Mouse (Mus musculus) urinary bladder, postnatal 25 days (tissue): ENCODE results near the gene Stx2.

Experiments used
- DNase-seq: peaks from one replicate; pipeline ENCODE4 v3.0.0; 2022; ENCODE audit warnings: low spot score

The Stx2 gene

DNA sequence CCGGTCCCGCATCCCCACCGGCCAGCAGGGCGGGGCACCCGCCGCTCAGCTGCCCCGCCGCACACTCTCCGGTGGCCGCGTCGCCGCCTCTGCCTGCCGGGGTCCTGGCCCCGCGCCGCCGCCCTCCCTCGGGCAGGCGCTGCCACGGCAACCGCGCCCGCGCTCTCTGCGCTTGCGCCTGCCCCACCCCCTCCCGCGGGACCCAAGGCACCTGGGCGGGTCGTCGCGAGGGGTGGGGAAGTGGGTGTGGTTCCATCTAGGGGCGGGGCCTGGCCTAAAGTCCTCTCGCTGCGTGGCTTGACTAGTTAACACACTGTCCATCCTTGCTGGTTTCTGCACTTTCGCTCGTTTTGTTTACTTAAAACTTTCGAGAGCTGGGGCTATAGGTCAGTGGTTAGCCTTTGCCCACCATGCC lies at the start of gene Stx2:
Gene Stx2, minus strand, starts transcription at position 163 of the 415 bp plus-strand sequence.
- DNase-seq: peak; percentile 92

DNA sequence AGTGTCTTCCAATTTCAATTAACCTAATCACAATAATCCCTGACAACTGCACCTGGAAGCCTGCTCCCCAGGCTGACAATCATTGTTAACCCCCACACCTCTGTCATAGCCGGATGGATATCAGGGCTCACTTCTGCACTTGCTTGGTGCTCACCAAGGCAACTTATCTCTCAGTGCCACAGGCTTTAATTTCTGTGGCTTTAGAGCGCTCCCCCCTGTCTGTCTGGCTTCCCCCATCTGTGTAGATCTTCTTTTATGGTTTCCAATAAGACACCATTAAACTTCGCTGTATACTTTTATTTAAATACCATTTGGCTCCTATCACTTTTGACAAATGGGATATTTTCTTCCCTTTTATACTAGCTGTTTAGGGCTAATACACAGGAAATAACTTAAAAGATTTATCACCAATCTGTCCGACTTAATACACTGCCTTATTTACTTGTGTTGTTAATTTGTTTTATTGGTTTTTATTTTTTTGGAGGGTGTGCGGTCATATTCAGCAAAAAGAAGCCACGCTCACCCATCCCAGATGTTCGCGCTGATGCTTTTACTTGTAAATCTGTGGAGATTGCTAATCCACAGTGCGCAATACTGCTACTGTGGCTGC lies 46.4 kb upstream of the Stx2 start:
- DNase-seq: no peak

DNA sequence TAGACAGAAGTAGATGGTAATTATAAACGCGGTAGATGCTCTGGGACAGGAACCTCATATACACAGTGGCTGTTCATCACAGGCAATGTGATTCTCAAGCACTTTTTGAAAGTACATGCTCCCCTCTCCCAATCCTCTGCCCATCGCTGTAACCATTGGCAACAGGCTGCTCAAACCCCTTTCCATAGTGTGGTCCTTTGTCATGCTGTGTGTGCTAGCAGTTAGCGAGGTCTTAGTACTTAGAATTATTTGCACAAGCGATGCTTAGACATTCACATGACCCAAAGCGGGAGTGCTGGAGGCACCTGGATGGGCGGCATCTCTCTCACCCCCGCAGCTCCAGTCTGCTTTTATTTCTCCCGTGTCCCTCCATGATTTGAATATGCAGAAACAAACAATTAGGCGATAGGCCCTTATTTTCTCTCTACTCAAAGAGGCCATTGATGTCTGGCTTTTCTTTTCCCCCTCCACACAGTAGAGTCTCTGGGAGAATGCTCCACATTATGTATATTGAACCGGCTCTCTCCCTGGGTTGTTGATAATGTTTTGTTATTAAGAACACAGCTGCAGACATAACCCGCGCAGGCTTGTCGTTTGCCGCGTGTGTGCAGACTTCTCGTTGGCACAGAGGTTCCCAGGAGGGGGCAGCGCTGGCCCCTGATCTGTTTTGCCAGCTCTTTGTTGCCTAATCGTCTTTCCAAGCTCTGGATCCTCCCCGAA lies 44.4 kb upstream of the Stx2 start:
- DNase-seq: no peak

DNA sequence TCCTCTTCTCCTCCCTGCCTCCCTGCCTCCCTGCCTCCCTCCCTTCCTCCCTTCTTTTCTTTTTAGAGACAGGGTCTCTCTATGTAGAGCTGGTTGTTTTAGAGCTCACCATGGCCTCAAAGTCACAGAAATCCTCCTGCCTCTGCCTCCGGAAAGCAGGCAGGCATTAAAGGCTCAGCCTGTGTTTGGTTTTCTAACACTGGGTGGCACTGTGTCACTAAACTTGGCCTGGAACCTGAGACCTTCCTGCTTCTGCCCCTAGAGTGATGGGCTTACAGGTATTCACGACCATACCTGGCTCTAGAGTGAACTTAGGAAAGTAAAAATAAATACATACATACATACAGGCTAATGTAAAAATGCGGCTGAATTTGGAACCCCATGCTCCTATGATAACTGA lies 43.5 kb upstream of the Stx2 start:
- DNase-seq: no peak

DNA sequence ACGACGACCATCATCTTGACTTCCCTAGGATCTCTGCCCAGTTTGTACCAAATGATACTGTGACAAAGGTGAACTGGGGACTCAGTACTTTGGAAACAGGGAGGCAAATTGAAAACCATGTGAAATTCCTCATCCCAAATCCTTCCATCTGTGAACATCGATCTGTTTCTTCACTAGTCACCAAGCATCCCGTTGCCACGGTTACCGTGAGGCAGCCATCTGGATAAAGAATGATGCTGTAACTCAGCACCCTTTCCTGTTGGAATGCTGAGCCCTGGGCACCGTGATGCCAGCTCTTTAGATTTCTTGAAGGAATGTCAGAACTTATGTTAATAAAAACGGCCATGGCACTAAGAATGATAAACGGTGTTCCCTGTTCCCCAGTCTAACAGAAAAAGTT lies 41.0 kb upstream of the Stx2 start:
- no peak for DNase-seq

DNA sequence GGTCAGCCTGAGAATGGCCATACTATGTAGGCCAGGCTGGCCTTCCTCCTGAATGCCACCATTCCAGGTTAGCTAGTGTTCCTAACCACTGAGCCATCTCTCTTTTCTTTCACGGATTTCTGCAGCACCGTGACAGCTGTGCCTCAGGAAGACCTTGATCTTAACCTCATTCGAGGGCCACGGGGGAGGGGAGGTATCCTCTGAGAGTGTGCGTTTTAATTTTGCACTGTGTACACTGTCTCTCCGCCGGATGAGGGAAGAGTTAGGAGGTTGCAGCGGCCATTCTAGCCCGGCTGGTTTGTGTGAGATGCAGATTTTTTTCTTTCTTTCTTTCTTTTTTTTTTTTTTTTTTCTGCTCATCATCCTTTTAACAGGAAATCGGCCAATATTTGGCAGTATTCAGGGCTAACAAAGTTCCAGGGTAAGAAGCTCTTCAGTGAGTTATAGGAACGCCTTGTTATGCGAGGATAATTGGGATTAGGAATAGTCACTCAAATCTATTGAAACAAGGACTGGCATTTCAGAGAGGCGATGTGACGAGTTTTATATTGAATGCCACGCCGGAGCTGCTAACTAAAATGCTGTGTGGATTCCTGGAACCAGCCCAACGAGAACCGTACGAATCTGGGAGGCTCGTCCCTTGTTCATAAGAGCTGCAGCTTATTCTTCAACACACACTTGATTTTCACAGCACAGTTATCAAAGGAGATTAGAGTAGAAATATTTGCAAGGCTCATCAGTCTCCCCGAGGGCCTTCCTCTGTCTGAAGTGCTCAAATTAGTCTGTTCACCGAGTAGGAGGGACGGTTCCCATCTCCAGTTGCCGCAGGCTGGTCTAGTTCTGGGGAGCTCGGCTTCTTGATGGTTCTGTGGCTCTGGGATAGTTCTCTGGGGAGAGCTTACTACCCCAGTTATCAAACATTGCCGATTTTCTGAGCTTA lies 37.5 kb upstream of the Stx2 start:
- DNase-seq: no peak

DNA sequence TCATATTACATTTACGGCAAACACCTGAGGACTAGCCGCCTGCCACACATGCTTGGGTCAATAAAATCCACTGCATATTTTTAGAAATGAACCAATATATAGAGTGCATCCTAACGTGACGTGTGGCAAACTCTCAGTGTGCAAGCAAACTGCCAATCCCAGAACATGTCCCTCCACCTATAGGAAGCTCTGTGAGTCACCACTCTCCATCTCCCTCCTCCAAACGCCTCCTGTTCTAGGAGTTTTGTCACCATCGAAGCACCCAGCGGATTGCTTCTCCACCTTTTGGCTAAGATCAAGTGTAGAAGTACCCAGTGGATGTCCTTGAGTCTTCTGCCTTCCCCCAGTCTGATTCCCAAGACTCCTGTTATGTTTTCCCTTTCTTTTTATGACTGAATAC lies 29.4 kb upstream of the Stx2 start:
- no peak for DNase-seq

DNA sequence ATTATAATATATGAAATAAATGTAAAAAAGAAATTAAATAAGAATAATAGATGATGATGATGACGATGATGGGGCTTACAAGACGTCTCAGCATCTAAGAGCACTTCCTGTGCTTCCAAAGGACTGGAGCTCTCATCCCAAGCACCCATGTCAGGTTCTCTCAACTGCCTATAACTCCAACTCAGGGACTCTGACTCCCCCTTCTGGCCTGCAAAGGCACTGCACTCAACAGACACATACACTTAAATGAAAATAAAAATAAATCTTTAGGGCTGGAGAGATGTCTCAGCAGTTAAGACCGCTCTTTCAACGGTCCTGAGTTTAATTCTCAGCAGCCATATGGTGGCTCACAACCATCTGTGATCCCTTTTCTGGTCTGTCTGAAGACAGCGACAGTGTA lies 28.3 kb upstream of the Stx2 start:
- DNase-seq: no peak

DNA sequence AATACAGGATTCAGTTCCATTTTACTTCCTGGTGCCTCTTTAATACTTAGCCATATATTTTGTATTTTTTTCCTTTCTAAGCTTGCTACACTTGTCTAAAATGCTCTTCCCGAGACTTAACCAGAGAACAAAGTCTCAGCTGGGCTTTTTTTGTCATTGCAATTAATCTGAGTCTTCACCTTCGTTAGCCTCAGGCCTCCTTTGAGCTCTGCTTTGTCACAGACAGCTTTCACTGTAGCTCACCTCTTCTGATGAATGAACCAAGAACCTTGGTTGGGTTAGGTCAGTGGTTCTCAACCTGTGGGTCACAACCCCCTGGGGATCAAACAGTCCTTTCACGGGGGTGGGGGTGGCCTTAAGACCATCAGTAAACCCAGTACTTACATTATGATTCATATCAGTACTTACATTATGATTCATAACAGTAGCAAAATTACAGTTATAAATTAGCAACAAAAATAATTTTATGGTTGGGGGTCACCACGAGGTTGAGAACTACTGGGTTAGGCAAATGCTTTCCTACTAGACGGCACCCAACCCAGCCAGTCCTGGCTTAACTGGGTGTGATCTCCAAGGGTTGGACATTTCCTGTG lies 20.9 kb upstream of the Stx2 start:
- no peak for DNase-seq

DNA sequence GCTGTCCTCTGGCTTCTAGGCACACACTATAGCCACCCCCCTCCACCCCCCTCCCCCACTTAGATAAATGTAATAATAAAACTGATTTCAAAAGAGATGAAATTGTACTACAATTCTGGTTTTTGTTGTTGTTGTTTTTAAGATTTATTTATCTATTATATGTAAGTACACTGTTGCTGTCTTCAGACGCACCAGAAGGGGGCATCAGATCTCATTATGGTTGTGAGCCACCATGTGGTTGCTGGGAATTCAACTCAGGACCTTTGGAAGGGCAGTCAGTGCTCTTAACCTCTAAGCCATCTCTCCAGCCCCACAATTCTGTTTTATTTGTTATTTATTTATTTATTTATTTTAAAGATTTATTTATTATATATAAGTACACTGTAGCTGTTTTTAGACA lies 18.3 kb upstream of the Stx2 start:
- no peak for DNase-seq

DNA sequence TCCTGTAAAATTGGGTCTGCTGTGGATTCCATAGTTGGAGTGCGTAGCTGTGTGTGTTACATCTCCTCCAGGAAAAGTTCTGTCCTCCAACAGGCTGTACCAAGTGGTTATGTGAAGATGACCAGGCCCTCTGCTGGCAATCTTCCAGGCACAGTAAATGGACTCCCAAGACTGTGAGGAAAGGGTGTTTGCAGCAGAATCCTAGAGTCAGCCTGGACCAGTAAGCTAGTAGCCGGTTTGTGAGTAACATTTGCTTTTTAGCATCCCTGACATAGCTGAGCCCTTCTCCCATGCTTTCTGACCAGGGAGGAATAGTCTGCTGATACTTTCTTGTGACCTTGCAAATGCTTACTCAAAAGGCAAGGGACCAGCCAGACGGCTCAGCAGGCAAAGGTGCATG lies 17.8 kb upstream of the Stx2 start:
- DNase-seq: no peak

DNA sequence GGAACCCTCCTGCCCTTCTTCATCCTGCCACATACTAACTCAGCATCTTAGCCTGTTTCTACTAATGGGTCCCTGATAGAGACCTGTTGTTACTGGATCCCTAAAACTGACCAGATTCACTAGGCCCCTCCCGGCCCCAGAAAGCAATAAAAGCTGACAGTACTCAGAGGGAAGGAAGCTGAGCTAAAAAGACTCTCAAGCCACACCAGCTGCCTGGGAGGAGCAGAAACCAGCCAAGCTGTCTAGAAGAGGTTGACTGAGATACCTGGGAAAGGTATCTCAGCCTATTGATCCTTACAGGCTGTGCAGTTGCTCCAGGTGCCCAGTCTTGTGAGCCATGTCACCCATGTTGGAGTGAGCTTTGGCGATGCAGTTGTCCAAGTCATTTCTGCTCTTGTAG lies 17.4 kb upstream of the Stx2 start:
- DNase-seq: no peak

DNA sequence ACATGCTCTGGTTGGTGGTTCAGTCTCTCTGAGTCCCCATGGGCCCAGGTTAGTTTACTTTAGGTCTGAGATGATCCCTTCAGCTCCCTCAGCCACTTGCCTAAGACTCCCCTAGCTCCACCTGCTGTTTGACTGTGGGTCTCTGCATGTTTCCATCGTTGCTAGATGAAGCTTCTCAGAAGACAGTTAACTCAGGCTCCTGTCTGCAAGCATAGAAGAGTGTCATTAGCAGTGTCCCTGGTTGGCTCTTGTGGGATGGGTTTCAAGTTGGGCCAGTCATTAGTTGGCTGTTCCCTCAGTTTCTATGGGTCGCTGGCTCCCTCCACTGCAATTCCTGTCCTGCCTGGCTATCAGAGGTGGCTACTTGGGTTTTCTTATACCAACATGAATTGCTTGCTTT lies 16.7 kb upstream of the Stx2 start:
- DNase-seq: no peak

DNA sequence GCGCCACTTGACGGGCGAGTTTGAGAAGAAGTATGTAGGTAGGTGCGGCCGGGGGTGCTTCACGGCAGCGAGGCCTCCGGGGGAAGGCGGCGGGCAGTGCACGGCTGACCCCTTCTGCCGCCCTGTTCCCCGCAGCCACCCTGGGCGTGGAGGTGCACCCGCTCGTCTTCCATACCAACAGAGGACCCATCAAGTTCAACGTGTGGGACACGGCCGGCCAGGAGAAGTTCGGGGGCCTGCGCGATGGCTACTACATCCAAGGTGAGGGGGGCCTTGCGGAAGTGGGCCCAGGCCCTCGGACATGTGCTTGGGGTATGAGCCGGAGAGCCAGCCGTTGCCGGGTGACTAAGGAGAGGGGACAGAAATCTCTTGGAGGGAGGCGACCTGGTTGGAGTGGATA lies 12.4 kb upstream of the Stx2 start:
- peak; percentile 43 for DNase-seq

DNA sequence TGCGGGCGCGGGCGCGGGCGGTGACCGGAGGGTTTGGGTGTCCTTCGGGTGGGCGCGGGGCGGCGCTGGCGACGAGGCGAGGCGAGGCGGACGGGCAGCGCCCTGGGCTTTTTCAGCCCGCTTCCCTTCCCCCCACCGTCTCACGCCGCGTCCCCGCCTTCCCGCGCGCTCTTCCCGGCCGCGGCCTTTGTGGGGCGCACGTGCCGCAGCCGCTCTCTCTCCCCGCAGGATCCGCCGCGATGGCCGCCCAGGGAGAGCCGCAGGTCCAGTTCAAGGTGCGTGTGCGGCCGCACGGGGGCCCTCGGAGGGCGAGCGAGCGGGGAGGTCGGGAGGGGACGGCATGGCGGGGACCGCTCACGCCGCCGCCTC lies 11.9 kb upstream of the Stx2 start:
- no peak for DNase-seq

DNA sequence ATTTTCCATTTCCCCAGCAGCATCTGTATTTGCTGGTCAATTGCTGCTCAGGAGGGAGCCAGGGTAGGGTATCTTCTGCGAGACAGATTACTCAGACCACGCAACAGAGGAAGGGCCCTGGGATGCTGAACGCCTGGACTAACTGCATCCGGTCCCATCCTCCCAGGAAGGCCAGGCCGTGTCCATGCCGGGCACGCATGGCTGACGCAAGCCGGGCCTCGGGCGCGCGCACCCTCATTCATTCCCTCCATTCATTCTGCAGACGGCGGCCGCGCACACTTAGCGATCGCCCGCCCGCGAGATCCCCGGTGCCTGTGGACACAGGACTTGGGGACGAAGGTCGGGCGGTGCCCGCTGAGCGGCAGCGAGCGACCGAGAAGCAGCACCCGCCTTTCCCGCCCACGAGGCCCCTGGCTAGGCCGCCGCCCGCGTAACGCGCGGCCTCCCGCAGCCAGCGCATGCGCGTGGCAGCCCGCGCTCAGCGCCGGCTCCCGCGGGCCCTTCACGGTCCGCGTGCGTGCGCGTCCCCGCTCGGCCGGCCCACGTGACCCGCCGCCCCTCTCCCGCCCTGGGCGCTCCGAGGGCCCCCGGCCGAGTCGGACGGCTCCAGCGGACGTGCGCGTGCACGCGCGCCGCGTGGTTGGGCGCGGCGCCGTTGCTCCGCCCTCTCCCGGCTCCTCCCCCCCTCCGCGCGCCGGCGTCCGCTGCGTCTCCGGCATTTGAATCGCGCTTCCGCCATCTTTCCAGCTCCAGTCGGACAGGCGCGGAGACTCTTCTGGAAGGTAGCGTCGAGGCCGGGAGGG lies 11.3 kb upstream of the Stx2 start, which contains the start of gene Ran:
Gene Ran, plus strand, starts transcription at position 573 of the 803 bp plus-strand sequence.
- peak; percentile 96 for DNase-seq

DNA sequence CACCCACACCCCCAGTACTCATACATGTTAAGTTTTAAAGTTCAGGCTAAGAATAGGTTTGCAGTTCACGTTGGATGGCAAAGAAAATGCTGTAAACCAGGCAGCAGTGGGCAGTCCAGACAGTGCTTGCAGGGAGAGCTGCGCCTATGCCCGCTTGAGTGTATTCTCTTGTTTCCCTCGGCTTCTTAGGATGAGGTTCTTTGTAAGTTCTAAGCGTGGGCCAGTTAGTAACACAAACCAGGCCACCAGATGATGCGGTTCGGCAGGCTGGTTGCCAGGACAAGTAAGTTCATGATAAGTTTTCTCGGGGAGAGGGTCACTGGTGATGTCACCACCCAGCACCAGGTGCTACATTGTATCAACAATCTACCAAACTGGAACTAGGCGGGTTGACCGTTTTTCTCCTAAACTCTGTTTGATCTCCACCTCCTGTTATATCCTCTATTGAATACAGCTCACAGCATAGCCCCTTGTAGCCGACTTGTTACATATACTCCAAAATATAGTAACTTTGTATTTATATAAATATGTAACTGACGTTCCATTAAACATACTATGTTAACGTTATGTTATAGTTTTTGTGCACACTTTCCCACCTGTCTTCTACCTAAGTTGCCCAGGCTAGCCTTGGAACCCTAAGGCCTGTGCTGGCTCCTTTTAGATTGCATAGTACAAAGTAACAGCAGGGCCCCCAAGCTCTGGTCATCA lies 10.6 kb upstream of the Stx2 start:
- no peak for DNase-seq

DNA sequence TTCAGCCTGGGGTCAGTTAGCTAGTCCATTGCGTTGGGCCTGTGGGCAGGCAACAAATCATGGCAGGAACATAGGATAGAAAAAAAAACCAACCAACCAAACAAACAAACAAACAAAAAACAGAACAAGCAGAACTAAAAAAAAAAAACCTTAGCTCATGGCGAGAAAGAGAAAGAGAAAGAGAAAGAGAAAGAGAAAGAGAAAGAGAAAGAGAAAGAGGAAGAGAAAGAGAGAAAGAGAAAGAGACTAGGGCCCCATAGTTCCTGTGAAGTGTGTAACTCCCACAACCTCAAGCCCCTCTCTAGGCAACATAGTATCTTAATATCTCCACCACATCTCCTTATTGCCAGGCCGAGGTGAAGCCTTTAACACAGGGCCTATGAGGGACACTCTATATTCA lies 8.0 kb upstream of the Stx2 start:
- no peak for DNase-seq

DNA sequence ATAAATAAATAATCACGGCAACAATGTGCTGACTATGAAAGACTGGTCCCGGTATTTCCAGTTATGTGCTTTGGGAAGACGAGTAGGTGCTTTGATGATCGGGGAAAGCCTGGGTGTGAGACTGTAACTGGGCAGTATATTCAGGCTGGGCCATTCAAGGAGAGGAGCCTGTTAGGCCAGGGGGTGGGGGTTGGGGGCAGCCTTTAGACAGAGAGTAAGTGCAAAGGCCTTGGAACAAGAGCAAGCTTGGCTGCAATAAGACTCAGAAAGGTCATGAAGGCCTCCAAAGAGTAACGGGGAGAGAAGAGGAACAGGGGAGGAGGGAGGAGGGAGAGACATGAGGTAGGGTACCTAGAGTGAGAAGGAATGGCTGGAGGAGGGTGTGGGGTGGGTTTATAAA lies 7.2 kb upstream of the Stx2 start:
- no peak for DNase-seq

DNA sequence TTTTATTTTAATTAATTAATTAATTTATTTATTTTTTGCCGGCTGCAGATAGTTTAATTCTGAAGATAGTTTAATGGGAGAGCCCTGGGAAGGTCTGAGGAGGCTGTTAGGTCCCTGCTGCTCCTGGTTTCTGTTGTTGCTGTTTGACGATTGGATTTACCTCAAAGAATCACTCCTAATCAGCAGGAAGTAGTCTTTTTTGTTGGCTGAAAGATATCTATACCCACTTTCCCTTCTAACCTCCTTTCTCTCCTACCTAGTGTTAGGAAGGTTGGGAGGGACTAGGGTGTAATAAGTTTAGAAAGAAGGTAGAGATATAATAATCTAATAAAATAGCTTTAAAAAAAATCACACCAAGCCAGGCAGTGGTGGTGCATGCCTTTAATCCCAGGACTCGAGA lies 6.6 kb upstream of the Stx2 start:
- DNase-seq: no peak

DNA sequence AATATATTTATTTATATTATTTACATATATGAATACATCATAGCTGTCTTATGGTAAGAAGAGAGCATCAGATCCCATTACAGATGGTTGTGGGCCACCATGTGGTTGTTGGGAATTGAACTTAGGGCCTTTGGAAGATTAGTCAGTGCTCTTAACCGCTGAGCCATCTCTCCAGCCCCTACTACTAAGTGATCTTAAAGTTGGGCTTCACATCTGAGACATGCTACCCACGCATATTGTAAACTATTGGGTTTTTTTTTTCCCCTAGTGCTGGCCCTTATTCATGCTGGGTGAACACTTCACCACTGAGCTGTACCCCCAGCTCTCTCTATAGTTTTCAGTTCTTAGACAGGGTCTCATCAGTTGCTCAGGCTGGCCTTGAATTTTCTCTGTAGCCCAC lies 2.6 kb upstream of the Stx2 start:
- no peak for DNase-seq
